17 mouse cellular contexts compared by ENCODE assay signal in the genomic region with DNA sequence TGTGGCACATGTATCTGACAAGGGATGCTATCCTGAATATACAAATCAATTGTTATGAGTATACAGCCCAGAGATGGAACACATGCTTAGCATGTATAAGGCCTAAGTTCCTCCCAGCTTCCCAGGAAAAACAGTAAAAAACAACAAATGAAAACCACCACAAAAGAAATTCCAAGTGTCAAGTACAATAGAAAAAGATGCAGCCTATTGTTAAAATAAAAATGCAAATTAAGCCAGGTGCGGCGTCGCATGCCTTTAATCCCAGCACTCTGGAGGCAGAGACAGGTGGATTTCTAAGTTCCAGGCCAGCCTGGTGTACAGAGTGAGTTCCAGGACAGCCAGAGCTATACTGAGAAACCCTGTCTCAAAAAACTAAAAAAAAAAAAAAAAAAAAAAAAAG.
"Had no signal": no experiment of that assay in that cellular context is flagged by ENCODE, and none has a peak within 500 bp of the region (broad histone marks: within the 10 kb centered on the region; RNA-seq: fewer than 3 reads in every experiment).

No protein-coding gene starts in this region.

- H3K9ac ChIP-seq: intestine, embryonic 15.5 days; limb, embryonic 13.5 days; liver, embryonic 12.5 days; liver, embryonic 15.5 days; lung, embryonic 15.5 days; neural tube, embryonic 13.5 days; stomach, embryonic 15.5 days had no signal

- H3K9me3 ChIP-seq: intestine, embryonic 15.5 days; limb, embryonic 10.5 days; limb, embryonic 13.5 days; liver, embryonic 12.5 days; liver, embryonic 15.5 days; lung, embryonic 15.5 days; neural tube, embryonic 13.5 days; stomach, embryonic 15.5 days had no signal

- H3K4me2 ChIP-seq: intestine, embryonic 15.5 days; limb, embryonic 13.5 days; liver, embryonic 12.5 days; lung, embryonic 15.5 days; midbrain, embryonic 11.5 days; neural tube, embryonic 13.5 days; stomach, embryonic 15.5 days had no signal

- DNase-seq: layer of hippocampus, adult 9-11 months; lung, adult 18-20 months; lung, postnatal 10 days; lung, postnatal 36 days; midbrain, embryonic 14.5 days; retina, postnatal 1 day; right cerebral cortex, postnatal 25 days; spleen, adult 18-20 months had no signal

- H3K36me3 ChIP-seq: intestine, embryonic 15.5 days; limb, embryonic 10.5 days; limb, embryonic 13.5 days; liver, embryonic 12.5 days; liver, embryonic 15.5 days; lung, embryonic 15.5 days; neural tube, embryonic 13.5 days; stomach, embryonic 15.5 days had no signal

- H3K27me3 ChIP-seq: intestine, embryonic 15.5 days; limb, embryonic 13.5 days; liver, embryonic 12.5 days; liver, embryonic 15.5 days; lung, embryonic 15.5 days; neural tube, embryonic 13.5 days; stomach, embryonic 15.5 days had no signal

- H3K27ac ChIP-seq: limb, embryonic 10.5 days had no signal

- H3K4me3 ChIP-seq: intestine, embryonic 15.5 days; limb, embryonic 10.5 days; limb, embryonic 13.5 days; liver, embryonic 12.5 days; liver, embryonic 15.5 days; lung, embryonic 15.5 days; neural tube, embryonic 13.5 days; stomach, embryonic 15.5 days had no signal

- H3K4me1 ChIP-seq: limb, embryonic 10.5 days had no signal
